Mouse (Mus musculus) c-Kit-positive CD71-positive TER-119-negative erythroid progenitor cells, embryonic 14.5 days (primary cell): ENCODE data around the gene Tdp1.

ENCODE experiments used
- DNase-seq: peaks from one replicate; pipeline ENCODE4 v3.0.0-alpha.2; 2013; ENCODE audit warnings: low read depth

The Tdp1 gene

GRCm38 (mm10) chr12:99898248-99898870, 14.0 kb downstream of the Tdp1 start:
- DNase-seq = no peak

DNA sequence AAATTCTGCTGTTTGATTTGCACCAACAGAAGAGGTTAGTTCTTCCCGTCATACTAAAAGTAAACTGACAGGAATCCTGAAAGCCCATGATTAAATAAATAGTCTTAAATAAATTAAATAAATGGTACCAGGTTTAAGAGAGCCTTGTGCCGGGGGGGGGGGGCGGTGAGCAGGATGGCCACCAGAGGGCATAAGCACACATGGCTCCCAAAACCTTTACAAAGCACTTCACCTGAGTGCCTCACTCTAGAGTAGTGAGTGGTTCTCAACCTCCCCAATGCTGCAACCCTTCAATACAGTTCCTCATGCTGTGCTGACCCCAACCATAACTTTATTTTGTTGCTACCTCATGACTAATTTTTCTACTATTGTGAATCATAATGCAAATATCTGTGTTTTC, 15.7 kb downstream of the Tdp1 start:
- no peak for DNase-seq

DNA sequence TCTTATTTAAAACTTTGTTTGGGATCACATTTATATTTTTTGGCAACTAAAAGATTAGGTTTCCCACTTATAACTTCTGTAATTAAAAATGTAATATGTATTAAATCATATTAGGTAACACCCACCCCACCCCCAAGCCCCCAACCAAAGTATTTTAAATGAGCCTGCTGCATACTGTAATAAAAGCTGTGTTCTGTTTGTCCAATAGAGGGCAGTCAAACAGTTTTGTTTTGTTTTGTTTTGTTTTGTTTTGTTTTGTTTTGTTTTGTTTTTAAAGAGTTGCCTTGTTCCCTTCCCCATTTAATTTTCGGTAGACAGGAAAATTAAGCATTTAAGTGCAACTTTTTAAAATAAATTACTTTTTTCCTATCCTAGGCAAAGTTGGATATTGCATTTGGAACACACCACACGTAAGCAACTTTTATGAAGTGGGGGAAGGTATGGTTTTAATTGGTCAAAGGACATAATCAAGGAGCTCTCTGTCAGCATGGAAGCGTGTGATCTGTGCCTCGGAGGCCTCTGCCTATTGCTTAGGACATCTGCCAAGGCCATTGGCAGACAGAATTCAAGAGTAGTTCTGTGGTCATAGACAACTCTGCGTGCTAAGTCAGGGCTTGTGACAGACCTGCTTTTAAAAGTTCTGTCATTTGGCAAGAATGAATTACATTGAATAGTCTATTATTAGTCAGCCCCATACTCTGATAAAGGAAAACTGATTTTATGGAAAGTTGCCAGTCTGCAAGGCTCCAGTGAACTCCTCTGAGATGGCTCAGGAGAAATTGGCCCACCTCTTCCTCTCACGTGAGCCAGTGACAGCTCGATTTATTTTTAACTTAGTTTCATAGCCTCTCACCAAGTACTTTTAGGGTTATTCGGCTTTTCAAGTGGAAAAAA, 17.9 kb downstream of the Tdp1 start:
- DNase-seq = no peak

- DNase-seq = no peak
These were observed 18.6 kb downstream of the Tdp1 start for GRCm38 (mm10) chr12:99902867-99903370.

- no peak for DNase-seq
These were observed 20.2 kb downstream of the Tdp1 start for GRCm38 (mm10) chr12:99904537-99904936.

DNA sequence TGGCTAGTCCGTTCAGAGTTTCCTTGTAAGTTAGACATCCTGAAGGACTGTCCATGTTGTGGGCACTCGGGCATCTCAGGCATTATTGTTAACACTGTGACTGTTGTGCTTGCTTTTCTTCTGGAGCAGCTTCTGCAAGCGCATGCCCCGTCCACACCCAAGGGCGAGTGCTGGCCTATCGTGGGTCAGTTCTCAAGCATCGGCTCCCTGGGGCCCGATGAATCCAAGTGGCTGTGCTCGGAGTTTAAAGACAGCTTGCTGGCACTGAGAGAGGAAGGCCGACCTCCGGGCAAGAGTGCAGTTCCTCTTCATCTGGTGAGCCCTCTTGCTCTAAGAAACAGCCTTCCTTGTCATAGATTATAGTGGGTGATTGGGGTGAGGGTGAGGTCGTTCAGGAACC, 27.1 kb downstream of the Tdp1 start:
- DNase-seq = no peak

DNA sequence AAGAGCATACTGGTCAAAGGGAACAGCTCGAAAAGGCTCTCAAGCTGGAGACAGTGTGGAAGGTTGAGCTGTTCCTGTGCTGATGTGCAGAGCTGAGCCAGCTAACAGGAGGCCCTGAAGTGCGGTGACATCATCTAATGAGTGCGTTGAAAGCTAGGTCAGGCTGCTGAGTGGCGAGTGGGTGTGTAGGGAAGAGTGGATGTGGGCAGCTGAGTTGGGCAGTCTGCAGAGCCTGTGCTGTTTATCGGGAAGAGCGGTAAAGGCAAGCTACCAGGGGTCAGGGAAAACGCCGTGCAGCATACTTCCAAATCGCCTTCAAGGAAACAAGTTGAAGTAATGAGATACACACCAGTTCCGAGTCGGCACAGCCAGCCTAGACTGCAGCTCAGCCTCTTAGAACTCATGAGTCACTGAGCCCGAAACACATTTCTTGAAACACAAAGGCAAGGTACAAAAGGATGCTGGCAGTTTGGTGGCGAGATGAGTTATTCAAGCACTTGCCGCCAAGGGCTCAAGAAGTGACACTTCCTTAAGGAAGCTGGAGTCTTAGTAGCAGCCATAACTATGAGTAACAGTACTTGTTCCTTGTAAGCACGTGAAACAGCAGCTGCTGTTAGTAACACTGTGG, 33.6 kb downstream of the Tdp1 start:
- no peak for DNase-seq

GRCm38 (mm10) chr12:99919636-99920035, 35.3 kb downstream of the Tdp1 start:
- no peak for DNase-seq

GRCm38 (mm10) chr12:99921045-99921444, 36.7 kb downstream of the Tdp1 start:
- DNase-seq = peak; percentile 8

GRCm38 (mm10) chr12:99923131-99923606, 38.9 kb downstream of the Tdp1 start:
- DNase-seq = no peak

DNA sequence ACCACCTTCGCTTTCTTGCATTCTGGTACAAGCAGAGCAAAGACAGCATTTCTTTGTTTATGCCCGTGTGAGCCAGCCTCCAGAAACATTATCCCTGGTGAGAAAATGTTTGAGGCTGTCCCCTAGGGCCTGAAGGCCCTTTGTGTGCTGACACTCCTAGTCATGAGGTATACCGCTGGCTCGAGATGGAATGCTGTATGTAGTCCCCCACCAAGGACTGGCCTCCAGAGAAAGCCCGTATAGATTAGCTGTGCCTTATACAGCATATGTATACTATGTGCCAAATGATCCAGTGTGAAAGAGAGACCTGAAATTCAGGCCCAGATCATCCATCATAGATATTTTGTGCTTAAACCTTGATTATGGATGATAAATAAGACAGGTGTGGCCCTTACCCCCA, 39.4 kb downstream of the Tdp1 start:
- no peak for DNase-seq

DNA sequence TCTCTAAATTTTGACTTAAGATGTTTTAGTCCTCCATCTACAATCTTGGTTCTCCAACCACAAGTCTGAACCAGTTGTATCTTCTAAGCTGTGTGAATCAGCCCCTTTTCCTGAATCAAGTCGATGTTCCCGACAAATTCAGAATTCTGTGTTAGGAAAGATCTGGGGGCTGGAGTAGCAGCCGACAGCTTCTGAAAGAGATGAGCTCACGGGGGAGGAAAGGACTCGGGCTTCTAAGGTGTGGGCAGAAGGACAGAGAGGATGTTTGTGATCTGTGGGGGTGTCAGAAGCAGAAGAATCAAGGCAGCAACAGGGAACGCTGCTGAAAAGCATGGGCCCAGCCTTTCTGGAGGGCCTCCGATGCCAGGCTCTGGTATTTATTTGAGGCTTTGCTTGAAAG, 44.0 kb downstream of the Tdp1 start:
- no peak for DNase-seq

DNA sequence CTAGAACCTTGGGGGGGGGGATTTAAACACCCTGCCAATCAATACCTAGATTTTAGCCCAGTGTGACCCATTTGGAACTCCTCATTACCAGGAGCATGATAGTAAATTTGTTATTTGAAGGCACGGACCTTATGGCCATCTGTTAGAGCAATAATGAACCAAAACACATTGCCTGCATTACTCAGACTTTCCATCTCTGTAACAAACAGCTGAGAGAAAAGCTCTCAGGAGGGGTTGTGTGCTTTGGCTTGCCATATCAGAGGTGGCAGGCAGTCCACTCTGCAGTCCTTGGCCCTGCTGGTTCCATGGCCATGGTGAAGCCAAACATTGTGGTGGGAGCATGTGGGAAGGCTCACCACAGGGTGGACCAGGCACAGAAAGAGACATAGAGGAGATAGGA, 44.8 kb downstream of the Tdp1 start:
- DNase-seq = no peak

DNA sequence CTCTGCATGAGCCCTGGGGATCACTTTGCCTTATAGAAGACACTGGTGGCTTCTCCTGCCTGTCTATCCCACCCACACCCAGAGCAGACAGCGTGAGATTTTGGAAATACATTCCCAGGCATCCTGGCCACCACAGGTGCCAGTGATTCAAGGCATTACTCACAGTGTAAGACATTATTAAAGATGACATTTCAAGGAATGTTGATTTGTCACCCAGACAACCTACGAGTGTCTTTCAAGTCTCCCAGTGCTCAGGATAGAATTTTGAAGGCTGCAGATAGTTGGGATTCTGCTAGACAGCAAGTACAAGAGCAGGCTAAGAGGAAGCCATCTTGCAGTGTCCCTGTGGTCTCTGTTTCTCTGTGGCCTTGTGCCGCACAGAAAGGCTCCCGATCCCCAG, 47.9 kb downstream of the Tdp1 start:
- no peak for DNase-seq

- no peak for DNase-seq
These were observed 49.3 kb downstream of the Tdp1 start for GRCm38 (mm10) chr12:99933630-99934029.

- DNase-seq = no peak
These were observed 51.1 kb downstream of the Tdp1 start for GRCm38 (mm10) chr12:99935403-99935802.

DNA sequence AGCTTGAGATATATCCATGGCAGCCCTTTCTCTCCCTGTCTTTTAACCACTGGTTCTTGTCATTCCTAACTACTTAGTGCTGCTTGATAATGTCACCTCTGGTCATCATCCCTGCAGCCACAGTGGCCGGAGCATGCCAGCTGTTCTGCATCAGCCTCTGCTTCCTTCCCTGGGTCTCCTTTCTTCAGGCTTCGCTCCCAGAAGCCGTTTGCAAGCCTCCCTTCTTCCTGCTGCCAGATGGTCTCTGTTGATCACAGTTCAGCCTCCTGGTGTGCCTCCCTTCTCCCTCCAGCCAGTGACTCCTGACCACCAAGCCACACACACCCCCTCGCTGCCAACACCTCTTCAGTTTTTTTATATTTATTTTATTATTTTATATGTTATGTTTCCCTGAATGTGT, 54.2 kb downstream of the Tdp1 start:
- DNase-seq = no peak

GRCm38 (mm10) chr12:99939179-99939578, 54.9 kb downstream of the Tdp1 start:
- no peak for DNase-seq

DNA sequence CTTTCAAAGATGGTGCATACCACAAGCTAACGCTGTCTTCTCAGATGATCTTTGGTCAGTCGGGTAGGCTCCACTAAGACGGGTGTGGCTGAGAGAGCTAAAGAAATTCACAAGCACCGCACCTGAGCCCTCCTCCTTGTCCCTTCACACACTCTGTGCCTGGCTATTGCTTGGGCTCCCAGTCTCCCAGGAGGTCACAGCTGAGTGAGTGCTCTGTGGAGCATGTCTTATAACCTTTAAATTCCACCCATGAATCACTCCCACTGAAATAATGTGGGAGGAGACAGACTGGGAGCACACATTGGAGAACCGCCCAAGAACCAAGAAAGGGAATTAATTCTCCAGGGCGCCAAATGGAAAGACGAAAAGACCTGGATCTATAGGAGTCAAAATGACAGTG, 56.4 kb downstream of the Tdp1 start:
- no peak for DNase-seq

- DNase-seq = no peak
These were observed 58.1 kb downstream of the Tdp1 start for GRCm38 (mm10) chr12:99942441-99942840.

DNA sequence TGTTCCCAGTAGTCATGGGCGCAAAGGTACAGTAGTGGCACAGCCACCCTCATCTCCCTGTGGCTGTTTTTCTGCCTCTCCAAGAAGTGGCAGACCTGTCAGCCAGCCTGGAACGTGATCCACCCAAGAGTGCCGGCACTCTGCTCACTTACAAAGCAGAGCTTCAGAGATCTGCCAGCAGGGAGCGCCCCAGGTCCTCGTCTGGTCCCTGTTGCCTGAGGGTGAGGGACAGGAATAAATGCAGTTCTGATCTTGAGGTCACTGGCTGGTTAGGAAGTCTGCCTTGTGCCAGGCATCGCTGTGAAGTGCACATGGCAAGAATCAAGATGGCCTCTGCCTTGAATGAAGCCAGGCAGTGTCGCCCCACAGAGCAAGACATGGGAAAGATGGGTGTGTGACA, 68.6 kb downstream of the Tdp1 start:
- no peak for DNase-seq

GRCm38 (mm10) chr12:99956411-99956810, 72.1 kb downstream of the Tdp1 start:
- DNase-seq = no peak
